Mouse (Mus musculus) heart, embryonic 14.5 days (tissue): Measurements from ENCODE around the gene Mtmr10. TPM values are rescaled to one million over a fixed set of nuclear protein-coding genes. Genes with fewer than 3 reads are reported as not detected.
A peak's percentile ranks its signal among the peaks of the same experiment; 100 is the strongest.

Source experiments
- ATAC-seq: fragments of 200-750 bp; cut with Nextera tagmentation; 2 replicates; pipeline ENCODE4 v1.8.0; 2017; ENCODE audit warnings: low read depth, moderate TSS enrichment; ENCODE audit not compliant: insufficient number of reproducible peaks, insufficient read depth, low FRiP score
- H3K27ac ChIP-seq, 2 experiments: fragments of 200-500 bp in 1 of 2; fragments of 300-500 bp in 1 of 2; sonication (generic) in 1 of 2; replicated peaks in 1 of 2; 2 replicates each; pipeline ENCODE4 v1.5.1; 2012 to 2014; ENCODE audit warnings: low read depth in 2 of 2, low read length in 2 of 2, control low read depth in 1 of 2, mild to moderate bottlenecking in 1 of 2, mixed read lengths in 1 of 2; ENCODE audit not compliant: control insufficient read depth in 1 of 2, insufficient read depth in 1 of 2
- H3K27me3 ChIP-seq: fragments of 300-500 bp; sonication (generic); 2 replicates; pipeline ENCODE4 v1.6.1; 2014; ENCODE audit warnings: mild to moderate bottlenecking, low read length, control low read depth; ENCODE audit not compliant: control insufficient read depth, insufficient read depth
- H3K36me3 ChIP-seq: fragments of 300-500 bp; sonication (generic); 2 replicates; pipeline ENCODE4 v1.6.1; 2014; ENCODE audit warnings: mild to moderate bottlenecking, control low read depth, low read length, mixed read lengths; ENCODE audit not compliant: control insufficient read depth, insufficient read depth
- H3K4me1 ChIP-seq, 2 experiments: fragments of 200-500 bp in 1 of 2; fragments of 300-500 bp in 1 of 2; sonication (generic) in 1 of 2; 2 replicates each; pipeline ENCODE4 v1.6.1; 2012 to 2014; ENCODE audit warnings: low read length in 2 of 2, control low read depth in 1 of 2, mixed read lengths in 1 of 2; ENCODE audit not compliant: control insufficient read depth in 2 of 2, insufficient read depth in 2 of 2
- H3K4me2 ChIP-seq: fragments of 300-500 bp; sonication (generic); 2 replicates; pipeline ENCODE4 v1.6.1; 2014; ENCODE audit warnings: mild to moderate bottlenecking, low read length
- H3K4me3 ChIP-seq, 2 experiments: fragments of 200-500 bp in 1 of 2; fragments of 300-500 bp in 1 of 2; sonication (generic) in 1 of 2; 2 replicates each; pipeline ENCODE4 v1.5.1; 2012 to 2014; ENCODE audit warnings: low read length in 2 of 2, mild to moderate bottlenecking in 2 of 2, control low read depth in 1 of 2, low read depth in 1 of 2, moderate library complexity in 1 of 2; ENCODE audit not compliant: control insufficient read depth in 1 of 2, insufficient read depth in 1 of 2
- H3K9ac ChIP-seq: fragments of 300-500 bp; sonication (generic); 2 replicates; pipeline ENCODE4 v1.6.1; 2014; ENCODE audit warnings: mild to moderate bottlenecking, low read length
- H3K9me3 ChIP-seq: fragments of 300-500 bp; sonication (generic); 2 replicates; pipeline ENCODE4 v1.6.1; 2016; ENCODE audit warnings: low read length, control low read depth; ENCODE audit not compliant: control insufficient read depth
- WGBS: fragments of 180-500 bp; shearing (Covaris S2); extraction: QIAGEN DNeasy Blood & Tissue Kit; methylation state at CpG from one replicate; pipeline ENCODE4 v1.1.7; 2014; 5-methylcytosine and 5-hydroxymethylcytosine counted together
- polyA plus RNA-seq: library from polyadenylated mRNA; unstranded; fragments of >200 nt; fragmentation: Nextera tagmentation; extraction: Ambion mirVana; gene quantifications from 2 replicates; pipeline ENCODE4 v1.2.1, GENCODE M21; 2014

Mtmr10 gene
- polyA plus RNA-seq, 1 experiment from 2014 or later: 7.8 TPM

DNA sequence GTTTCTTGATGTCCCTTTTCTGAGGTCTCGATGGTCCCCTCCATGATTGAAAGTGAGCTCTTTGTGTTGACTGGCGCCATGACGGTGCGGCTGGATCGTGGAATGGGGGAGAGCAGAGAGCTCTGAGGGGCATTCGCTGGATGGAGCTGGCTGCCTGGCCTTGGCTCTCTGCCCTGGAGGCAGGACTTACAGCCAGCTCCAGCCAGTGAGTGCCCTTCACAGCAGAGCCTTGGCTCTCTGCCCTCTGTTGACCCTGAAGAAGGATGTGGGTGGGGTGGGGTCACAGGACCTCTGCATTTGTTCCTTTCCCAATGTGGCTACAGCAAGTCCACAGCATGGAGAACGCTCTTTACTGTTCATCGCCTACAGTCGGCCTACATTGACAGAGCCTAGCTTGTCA, 70.0 kb downstream of the Mtmr10 start:
- no peak overlapping the region for H3K9ac ChIP-seq
- no peaks in the 10 kb centered on the region for H3K9me3 ChIP-seq
- H3K36me3 ChIP-seq: peaks cover 63% of the 10 kb centered on the region
- no peak overlapping the region for H3K4me3 ChIP-seq
- H3K27me3 ChIP-seq: no peaks in the 10 kb centered on the region
- no peak overlapping the region for H3K27ac ChIP-seq
- ATAC-seq: 0 out of 2 replicates have a peak, but pooled peaks have one; percentile 23
- 82% methylated on average over 9 of the region's 9 CpGs for WGBS
- H3K4me2 ChIP-seq: no peak overlapping the region
- H3K4me1 ChIP-seq: peaks cover 4 to 5% of the 10 kb centered on the region in 2 experiments; a peak in 2 of 4 replicates

- no peak overlapping the region for H3K9ac ChIP-seq
- H3K27me3 ChIP-seq: no peaks in the 10 kb centered on the region
- no peak overlapping the region for H3K4me2 ChIP-seq
- no peak for ATAC-seq
- H3K27ac ChIP-seq: no peak overlapping the region
- peaks cover 63% of the 10 kb centered on the region for H3K36me3 ChIP-seq
- H3K4me1 ChIP-seq: peaks cover 4 to 5% of the 10 kb centered on the region in 2 experiments; a peak in 2 of 4 replicates
- no peak overlapping the region for H3K4me3 ChIP-seq
- H3K9me3 ChIP-seq: no peaks in the 10 kb centered on the region
- 66% methylated on average over 6 of the region's 6 CpGs for WGBS
These were observed 71.2 kb downstream of the Mtmr10 start for GRCm38 (mm10) chr7:64358666-64359065.

GRCm38 (mm10) chr7:64359943-64360585, 72.6 kb downstream of the Mtmr10 start:
- Histone ChIP-seq H3K4me2 (no peak overlapping the region), H3K36me3 (peaks cover 72% of the 10 kb centered on the region), H3K27me3 (no peaks in the 10 kb centered on the region), H3K4me1 (peaks cover 4 to 5% of the 10 kb centered on the region in 2 experiments; a peak in 2 of 4 replicates), H3K9ac (no peak overlapping the region), H3K27ac (no peak overlapping the region), H3K9me3 (no peaks in the 10 kb centered on the region), H3K4me3 (no peak overlapping the region)
- WGBS: 83% methylated on average over 20 of the region's 20 CpGs
- ATAC-seq: no peak

GRCm38 (mm10) chr7:64360586-64360945, 73.1 kb downstream of the Mtmr10 start:
- Histone ChIP-seq H3K4me3 (no peak overlapping the region), H3K27ac (no peak overlapping the region), H3K36me3 (peaks cover 77% of the 10 kb centered on the region), H3K4me2 (no peak overlapping the region), H3K4me1 (peaks cover 4 to 5% of the 10 kb centered on the region in 2 experiments; a peak in 2 of 4 replicates), H3K9me3 (no peaks in the 10 kb centered on the region), H3K9ac (no peak overlapping the region), H3K27me3 (no peaks in the 10 kb centered on the region)
- WGBS: 74% methylated on average over 3 of the region's 3 CpGs
- no peak for ATAC-seq

- no peak for ATAC-seq
- no peaks in the 10 kb centered on the region for H3K4me1 ChIP-seq
- 90% methylated on average over 5 of the region's 5 CpGs for WGBS
- no peak overlapping the region for H3K4me3 ChIP-seq
- no peaks in the 10 kb centered on the region for H3K27me3 ChIP-seq
- no peak overlapping the region for H3K27ac ChIP-seq
- H3K9me3 ChIP-seq: no peaks in the 10 kb centered on the region
- H3K4me2 ChIP-seq: no peak overlapping the region
- no peak overlapping the region for H3K9ac ChIP-seq
- peaks cover 89% of the 10 kb centered on the region for H3K36me3 ChIP-seq
These were observed 78.4 kb downstream of the Mtmr10 start for GRCm38 (mm10) chr7:64365863-64366262.

GRCm38 (mm10) chr7:64369841-64370240, 82.4 kb downstream of the Mtmr10 start:
- Histone ChIP-seq H3K4me3 (no peak overlapping the region), H3K4me2 (no peak overlapping the region), H3K4me1 (peaks cover 2 to 3% of the 10 kb centered on the region in 2 experiments; a peak in 1 of 4 replicates), H3K9ac (no peak overlapping the region), H3K36me3 (peaks cover 52% of the 10 kb centered on the region), H3K9me3 (no peaks in the 10 kb centered on the region), H3K27ac (no peak overlapping the region), H3K27me3 (no peaks in the 10 kb centered on the region)
- ATAC-seq: no peak
- 85% methylated on average over 6 of the region's 6 CpGs for WGBS

DNA sequence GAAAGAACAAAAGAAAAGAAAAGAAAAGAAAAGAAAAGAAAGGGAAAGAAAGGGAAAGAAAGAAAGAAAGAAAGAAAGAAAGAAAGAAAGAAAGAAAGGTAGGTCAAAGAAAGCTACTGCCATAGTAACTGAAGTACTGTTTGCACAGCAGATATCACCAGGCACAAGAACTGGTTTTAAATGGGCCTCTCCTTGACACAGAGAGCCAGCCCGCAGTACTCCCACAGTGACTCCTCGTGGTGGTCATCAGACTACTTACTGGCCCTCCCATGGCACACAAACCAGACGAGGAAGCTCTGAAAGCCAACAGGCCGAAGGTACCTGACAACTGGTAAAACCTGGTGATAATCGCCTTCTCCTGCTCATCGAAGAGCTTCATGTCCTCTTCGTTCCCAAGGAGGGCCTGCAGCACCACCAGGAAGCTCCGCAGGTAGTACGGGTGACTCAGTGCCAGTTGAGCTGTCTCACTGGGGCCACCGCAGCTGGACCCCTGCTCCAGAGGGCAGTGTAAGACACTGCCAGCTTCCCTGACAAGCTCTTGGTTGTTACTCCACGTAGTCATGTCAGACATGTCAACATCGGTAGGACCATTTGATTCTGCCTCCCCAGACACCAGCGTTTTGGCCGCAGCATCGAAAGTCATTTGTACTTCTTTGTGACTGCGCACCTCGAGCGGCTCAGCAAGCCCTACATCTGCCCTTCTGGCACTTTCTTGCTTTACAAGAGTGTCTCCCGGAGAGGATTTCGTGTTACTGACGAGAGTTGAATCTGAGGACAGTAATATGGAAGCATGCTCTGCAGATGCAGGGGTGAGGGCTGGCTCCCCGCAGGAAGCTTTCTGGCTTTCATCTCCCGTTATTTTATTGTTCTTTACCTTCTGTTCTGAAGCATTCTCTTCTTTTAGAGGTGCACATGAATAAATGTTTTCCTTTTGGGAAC, 84.8 kb downstream of the Mtmr10 start:
- 88% methylated on average over 23 of the region's 23 CpGs for WGBS
- ATAC-seq: no peak
- H3K4me2 ChIP-seq: no peak overlapping the region

More for the DNA sequence above, 84.8 kb downstream of the Mtmr10 start:
- H3K9me3 ChIP-seq: no peaks in the 10 kb centered on the region
- no peak overlapping the region for H3K27ac ChIP-seq
- peaks cover 41% of the 10 kb centered on the region for H3K36me3 ChIP-seq
- peaks cover 2 to 3% of the 10 kb centered on the region in 2 experiments; a peak in 1 of 4 replicates for H3K4me1 ChIP-seq
- no peaks in the 10 kb centered on the region for H3K27me3 ChIP-seq
- H3K4me3 ChIP-seq: no peak overlapping the region
- no peak overlapping the region for H3K9ac ChIP-seq
